Mouse (Mus musculus) hindbrain, embryonic 15.5 days (tissue): ENCODE data around the gene Tmem19. TPM values are rescaled to one million over a fixed set of nuclear protein-coding genes. Genes with fewer than 3 reads are reported as not detected.
A peak's percentile ranks its signal among the peaks of the same experiment; 100 is the strongest.

ENCODE experiments used
- ATAC-seq: fragments of 200-750 bp; cut with Nextera tagmentation; 2 replicates; pipeline ENCODE4 v1.8.0; 2017; ENCODE audit warnings: low read depth, moderate number of reproducible peaks, moderate TSS enrichment; ENCODE audit not compliant: low FRiP score
- H3K27ac ChIP-seq: fragments of 300-500 bp; sonication (generic); replicated peaks from 2 replicates; pipeline ENCODE4 v1.5.1; 2015; ENCODE audit warnings: mild to moderate bottlenecking, inconsistent platforms
- H3K27me3 ChIP-seq: fragments of 300-500 bp; sonication (generic); 2 replicates; pipeline ENCODE4 v1.6.1; 2015; ENCODE audit warnings: control low read depth, inconsistent platforms
- H3K36me3 ChIP-seq: fragments of 300-500 bp; sonication (generic); 2 replicates; pipeline ENCODE4 v1.6.1; 2015; ENCODE audit warnings: control low read depth, inconsistent platforms
- H3K4me1 ChIP-seq: fragments of 300-500 bp; sonication (generic); replicated peaks from 2 replicates; pipeline ENCODE4 v1.6.1; 2015; ENCODE audit warnings: control low read depth, inconsistent platforms
- H3K4me2 ChIP-seq: fragments of 300-500 bp; sonication (generic); 2 replicates; pipeline ENCODE4 v1.6.1; 2015; ENCODE audit warnings: moderate library complexity, mild to moderate bottlenecking, inconsistent platforms
- H3K4me3 ChIP-seq: fragments of 300-500 bp; sonication (generic); 2 replicates; pipeline ENCODE4 v1.5.1; 2015; ENCODE audit warnings: mild to moderate bottlenecking, inconsistent platforms
- H3K9ac ChIP-seq: fragments of 300-500 bp; sonication (generic); 2 replicates; pipeline ENCODE4 v1.6.1; 2015; ENCODE audit warnings: inconsistent platforms
- H3K9me3 ChIP-seq: fragments of 300-500 bp; sonication (generic); 2 replicates; pipeline ENCODE4 v1.6.1; 2016; ENCODE audit warnings: control low read depth, inconsistent platforms
- WGBS: fragments of 180-500 bp; shearing (Covaris S2); methylation state at CpG from one replicate; pipeline ENCODE4 v1.1.7; 2015; 5-methylcytosine and 5-hydroxymethylcytosine counted together
- polyA plus RNA-seq: library from polyadenylated mRNA; unstranded; fragments of >200 nt; fragmentation: Nextera tagmentation; extraction: Ambion mirVana; gene quantifications from 2 replicates; pipeline ENCODE4 v1.2.1, GENCODE M21; 2015

Tmem19 gene
- polyA plus RNA-seq, result 30.9 and 33.6 TPM in 2 replicates

GRCm38 (mm10) chr10:115361840-115362622 lies at the start of gene Tmem19:
Gene Tmem19, minus strand, starts transcription at chr10:115362501.
- ATAC-seq, result peak; percentile 98
- H3K9me3 ChIP-seq, result no peaks in the 10 kb centered on the region
- H3K4me1 ChIP-seq, result peaks cover 23% of the 10 kb centered on the region
- H3K4me3 ChIP-seq, result peak within 1 kb of the TSS; percentile 84
- peak within 1 kb of the TSS; percentile 76 for H3K9ac ChIP-seq
- no peaks in the 10 kb centered on the region for H3K27me3 ChIP-seq
- H3K4me2 ChIP-seq, result peak within 1 kb of the TSS; percentile 65
- H3K36me3 ChIP-seq, result peaks cover 4% of the 10 kb centered on the region; the same call in 1 of the 2 replicates
- H3K27ac ChIP-seq, result peak within 1 kb of the TSS; percentile 96
- under 1% methylated on average over 53 of the region's 58 CpGs for WGBS

GRCm38 (mm10) chr10:115406393-115406792 lies 44.1 kb upstream of the Tmem19 start:
- no peak overlapping the region for H3K27ac ChIP-seq
- no peak overlapping the region for H3K4me2 ChIP-seq
- peaks cover 63% of the 10 kb centered on the region for H3K36me3 ChIP-seq
- no peaks in the 10 kb centered on the region for H3K9me3 ChIP-seq
- H3K27me3 ChIP-seq, result no peaks in the 10 kb centered on the region
- 72% methylated on average over 6 of the region's 6 CpGs for WGBS
- no peak overlapping the region for H3K9ac ChIP-seq
- H3K4me1 ChIP-seq, result no peaks in the 10 kb centered on the region
- H3K4me3 ChIP-seq, result no peak overlapping the region
- no peak for ATAC-seq

GRCm38 (mm10) chr10:115391896-115392295 lies 29.6 kb upstream of the Tmem19 start:
- Histone ChIP-seq H3K27me3 (no peaks in the 10 kb centered on the region), H3K4me3 (no peak overlapping the region), H3K4me2 (no peak overlapping the region), H3K9me3 (no peaks in the 10 kb centered on the region), H3K4me1 (peaks cover 40% of the 10 kb centered on the region), H3K9ac (no peak overlapping the region), H3K36me3 (peaks cover 25% of the 10 kb centered on the region), H3K27ac (no peak overlapping the region)
- 100% methylated on average over 1 of the region's 1 CpGs for WGBS
- no peak for ATAC-seq

GRCm38 (mm10) chr10:115391076-115391475 lies 28.8 kb upstream of the Tmem19 start:
- no peak overlapping the region for H3K4me3 ChIP-seq
- no peaks in the 10 kb centered on the region for H3K27me3 ChIP-seq
- H3K9me3 ChIP-seq, result no peaks in the 10 kb centered on the region
- no peak overlapping the region for H3K4me2 ChIP-seq
- no peak for ATAC-seq
- no peak overlapping the region for H3K9ac ChIP-seq
- peaks cover 43% of the 10 kb centered on the region for H3K4me1 ChIP-seq
- 95% methylated on average over 4 of the region's 4 CpGs for WGBS
- H3K36me3 ChIP-seq, result peaks cover 25% of the 10 kb centered on the region
- H3K27ac ChIP-seq, result no peak overlapping the region

GRCm38 (mm10) chr10:115387891-115388290 lies 25.6 kb upstream of the Tmem19 start:
- H3K4me1 ChIP-seq, result peaks cover 46% of the 10 kb centered on the region
- H3K27me3 ChIP-seq, result no peaks in the 10 kb centered on the region
- ATAC-seq, result no peak
- no peak overlapping the region for H3K9ac ChIP-seq
- H3K9me3 ChIP-seq, result no peaks in the 10 kb centered on the region
- peaks cover 14% of the 10 kb centered on the region for H3K36me3 ChIP-seq
- H3K4me3 ChIP-seq, result no peak overlapping the region
- 81% methylated on average over 3 of the region's 3 CpGs for WGBS
- peak overlapping the region; percentile 68 for H3K4me2 ChIP-seq
- H3K27ac ChIP-seq, result no peak overlapping the region

- peak overlapping the region; percentile 99 for H3K27ac ChIP-seq
These were observed 23.0 kb upstream of the Tmem19 start for GRCm38 (mm10) chr10:115385018-115386002.

GRCm38 (mm10) chr10:115384221-115385017 lies 22.1 kb upstream of the Tmem19 start, which contains the start of the genes Thap2 and Zfc3h1:
Gene Thap2, minus strand, starts transcription at chr10:115384443.
Gene Zfc3h1, plus strand, starts transcription at chr10:115384959.
- H3K9ac ChIP-seq, result peak within 1 kb of the TSS; percentile 95
- H3K4me1 ChIP-seq, result peaks cover 45% of the 10 kb centered on the region

More at GRCm38 (mm10) chr10:115385018-115386002, 23.0 kb upstream of the Tmem19 start:
- Histone ChIP-seq H3K36me3 (peaks cover 6% of the 10 kb centered on the region), H3K9ac (peak overlapping the region; percentile 95), H3K4me1 (peaks cover 45% of the 10 kb centered on the region), H3K4me2 (peak overlapping the region; percentile 68), H3K27me3 (no peaks in the 10 kb centered on the region), H3K4me3 (peak overlapping the region; percentile 98), H3K9me3 (no peaks in the 10 kb centered on the region)
- WGBS, result under 1% methylated on average over 92 of the region's 101 CpGs
- ATAC-seq, result no peak

GRCm38 (mm10) chr10:115383644-115384220 lies 21.4 kb upstream of the Tmem19 start:
- Histone ChIP-seq H3K4me1 (peaks cover 39% of the 10 kb centered on the region), H3K27ac (peak overlapping the region; percentile 99), H3K36me3 (no peaks in the 10 kb centered on the region), H3K4me2 (peak overlapping the region; percentile 66), H3K4me3 (peak overlapping the region; percentile 98), H3K9ac (peak overlapping the region; percentile 80), H3K9me3 (no peaks in the 10 kb centered on the region), H3K27me3 (no peaks in the 10 kb centered on the region)
- under 1% methylated on average over 15 of the region's 15 CpGs for WGBS
- no peak for ATAC-seq

More at GRCm38 (mm10) chr10:115384221-115385017, 22.1 kb upstream of the Tmem19 start, which contains the start of the genes Thap2 and Zfc3h1:
- peak; percentile 99 for ATAC-seq
- Histone ChIP-seq H3K27ac (peak within 1 kb of the TSS; percentile 99), H3K27me3 (no peaks in the 10 kb centered on the region), H3K9me3 (no peaks in the 10 kb centered on the region), H3K36me3 (peaks cover 3% of the 10 kb centered on the region; the same call in 1 of the 2 replicates), H3K4me2 (peak within 1 kb of the TSS; percentile 68), H3K4me3 (peak within 1 kb of the TSS; percentile 98)
- WGBS, result under 1% methylated on average over 58 of the region's 65 CpGs

- no peak for ATAC-seq
- no peaks in the 10 kb centered on the region for H3K36me3 ChIP-seq
- H3K9me3 ChIP-seq, result no peaks in the 10 kb centered on the region
- H3K9ac ChIP-seq, result peak overlapping the region; percentile 80
- peaks cover 32% of the 10 kb centered on the region for H3K4me1 ChIP-seq
- peak overlapping the region; percentile 98 for H3K4me3 ChIP-seq
- 9% methylated on average over 12 of the region's 12 CpGs for WGBS
- H3K4me2 ChIP-seq, result peak overlapping the region; percentile 66
- peak overlapping the region; percentile 99 for H3K27ac ChIP-seq
- no peaks in the 10 kb centered on the region for H3K27me3 ChIP-seq
These were observed 20.7 kb upstream of the Tmem19 start for GRCm38 (mm10) chr10:115382846-115383643.

- no peaks in the 10 kb centered on the region for H3K9me3 ChIP-seq
- peaks cover 20% of the 10 kb centered on the region for H3K4me1 ChIP-seq
- no peaks in the 10 kb centered on the region for H3K27me3 ChIP-seq
- no peak overlapping the region for H3K27ac ChIP-seq
- H3K4me2 ChIP-seq, result no peak overlapping the region
- 82% methylated on average over 2 of the region's 2 CpGs for WGBS
- H3K36me3 ChIP-seq, result no peaks in the 10 kb centered on the region
- ATAC-seq, result no peak
- no peak overlapping the region for H3K9ac ChIP-seq
- H3K4me3 ChIP-seq, result no peak overlapping the region
These were observed 19.3 kb upstream of the Tmem19 start for GRCm38 (mm10) chr10:115381506-115382084.
